Mouse (Mus musculus) CD4-positive helper T cell, adult 2 months (primary cell): ENCODE data around the gene Ucp3.
"Not testable (repeated sequence)": the region's sequence is repeated elsewhere in the genome, so short reads cannot be mapped to it uniquely, and the experiment has no call there.

Experiments used
- DNase-seq: peaks from one replicate; pipeline ENCODE4 v3.0.0-alpha.2; 2012; ENCODE audit warnings: low read depth, missing footprints, low spot score

Gene Ucp3

DNA sequence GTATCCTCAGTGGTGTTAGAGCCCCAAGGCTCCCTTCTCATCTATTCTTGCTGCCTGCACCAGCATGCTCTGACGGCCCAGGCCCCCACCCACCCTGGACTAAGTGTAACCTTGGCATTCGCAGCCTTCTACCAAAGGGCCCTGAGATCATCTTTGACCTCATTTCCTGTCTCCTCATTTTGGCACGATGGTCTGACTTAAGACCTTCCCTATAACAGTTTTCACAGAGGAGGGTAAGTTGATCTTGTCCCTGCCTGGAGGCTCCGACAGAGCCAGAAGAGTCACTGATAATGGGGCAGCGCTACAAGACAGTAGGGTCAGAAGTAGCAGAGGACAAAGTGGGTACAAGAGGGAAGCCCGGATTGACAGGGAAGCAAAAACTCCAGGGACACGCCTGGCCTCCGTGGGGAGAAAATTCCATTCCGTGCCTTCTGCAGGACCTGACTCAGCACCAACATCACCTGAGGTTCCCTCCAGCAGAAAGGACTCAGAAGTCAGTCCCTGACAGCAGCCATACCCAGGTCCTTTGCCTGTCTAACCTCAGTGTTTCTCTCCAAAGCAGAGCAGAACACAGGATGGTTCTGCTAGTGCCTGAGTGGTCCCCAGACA is 1.2 kb downstream of the Ucp3 start:
- DNase-seq, result no peak

DNA sequence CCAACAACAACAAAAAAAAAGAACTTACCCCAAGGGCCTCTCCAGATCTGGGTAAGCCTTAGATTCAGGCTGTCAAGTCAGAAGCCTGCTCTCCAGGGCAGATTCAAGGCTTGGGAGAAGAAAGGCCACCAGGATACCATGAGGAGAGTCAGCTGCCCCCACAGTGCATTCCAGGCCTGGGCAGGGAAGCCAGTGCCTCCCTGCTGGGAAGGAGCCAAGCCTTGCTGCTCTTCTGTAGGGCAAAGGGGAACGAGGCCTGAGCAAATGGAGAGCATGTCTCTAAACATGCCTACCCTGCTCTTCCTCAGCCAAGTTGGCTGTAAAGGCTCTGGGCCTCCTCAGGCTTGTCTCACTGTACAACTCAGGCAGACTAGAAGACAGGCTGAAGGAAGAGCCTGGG is 1.9 kb downstream of the Ucp3 start:
- DNase-seq, result no peak

GRCm38 (mm10) chr7:100479100-100479822 is 6.5 kb downstream of the Ucp3 start:
- DNase-seq, result no peak

DNA sequence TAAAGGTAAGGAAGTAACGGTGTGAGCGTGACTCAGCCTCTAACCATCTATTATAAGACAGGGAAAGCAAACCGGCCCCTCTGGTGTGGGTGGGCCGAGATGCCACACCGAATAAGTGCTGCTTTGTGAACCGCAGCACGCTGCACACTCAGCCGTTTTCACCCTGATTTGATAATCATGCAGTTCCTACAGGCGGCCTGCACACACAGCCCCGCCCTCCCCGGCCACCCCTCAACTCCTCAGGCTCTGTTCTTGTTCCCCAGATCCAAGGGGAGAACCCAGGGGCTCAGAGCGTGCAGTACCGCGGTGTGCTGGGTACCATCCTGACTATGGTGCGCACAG is 7.0 kb downstream of the Ucp3 start:
- DNase-seq, result no peak

- DNase-seq, result no peak
Measured at GRCm38 (mm10) chr7:100480175-100480574, 7.4 kb downstream of the Ucp3 start.

GRCm38 (mm10) chr7:100482046-100482445 is 9.3 kb downstream of the Ucp3 start:
- not testable (repeated sequence) for DNase-seq

GRCm38 (mm10) chr7:100484493-100484892 is 11.7 kb downstream of the Ucp3 start:
- no peak for DNase-seq

DNA sequence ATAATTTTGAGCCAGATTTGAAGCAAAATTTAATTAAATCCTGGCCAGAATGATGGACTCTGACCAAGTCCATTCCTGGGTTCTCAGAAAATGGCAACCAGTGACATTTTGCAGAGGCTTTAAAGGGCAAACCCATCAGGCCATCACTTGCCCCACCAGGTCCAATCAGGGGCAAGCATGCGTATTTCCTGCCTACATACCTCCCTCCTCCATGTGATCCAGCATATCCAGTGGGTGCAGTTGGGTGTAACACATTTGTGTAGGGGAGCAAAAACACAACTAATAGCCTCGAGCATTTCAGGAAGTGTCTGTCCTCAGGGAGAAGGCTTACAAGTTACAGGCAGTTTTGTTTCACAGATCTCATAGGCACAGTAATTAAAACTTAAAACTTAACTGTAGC is 14.5 kb downstream of the Ucp3 start:
- no peak for DNase-seq

DNA sequence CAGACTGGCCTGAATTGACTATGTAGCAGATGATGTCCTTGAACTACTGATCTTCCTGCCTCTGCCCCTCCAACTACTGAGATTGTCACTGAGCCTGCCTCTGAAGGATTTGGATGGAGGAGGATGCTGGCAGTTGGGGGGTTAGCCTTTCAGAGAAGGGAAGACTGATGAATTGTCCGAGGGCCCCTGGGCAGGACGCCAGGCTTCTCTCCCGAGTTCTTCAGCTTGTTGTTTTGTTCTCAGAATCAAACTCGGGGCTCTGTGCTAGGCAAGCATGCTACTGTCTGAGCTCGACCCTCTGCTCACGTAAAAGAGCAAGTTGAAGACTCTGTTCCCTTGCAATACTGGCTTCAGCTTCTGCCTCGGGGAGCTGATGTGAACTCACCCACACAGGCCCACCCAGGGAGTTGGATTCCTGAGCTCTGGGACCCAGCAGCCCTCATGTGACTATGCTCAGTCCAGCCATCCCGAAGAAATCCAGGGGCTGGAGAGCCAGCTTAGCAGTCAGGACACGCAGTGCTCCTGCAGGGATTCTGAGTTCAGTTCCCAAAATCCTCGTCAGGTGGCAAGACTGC is 15.8 kb downstream of the Ucp3 start:
- DNase-seq, result no peak

- DNase-seq, result peak; percentile 63
Measured at GRCm38 (mm10) chr7:100492391-100493116, 19.8 kb downstream of the Ucp3 start.

GRCm38 (mm10) chr7:100493117-100493483 is 20.3 kb downstream of the Ucp3 start, which contains the start of gene Ucp2:
Gene Ucp2, plus strand, starts transcription at chr7:100493337.
- DNase-seq, result peak; percentile 95

GRCm38 (mm10) chr7:100493484-100494414 is 21.0 kb downstream of the Ucp3 start:
- DNase-seq, result peak; percentile 83

- peak; percentile 74 for DNase-seq
Measured at GRCm38 (mm10) chr7:100494415-100494831, 21.6 kb downstream of the Ucp3 start.

- no peak for DNase-seq
Measured at GRCm38 (mm10) chr7:100495042-100495441, 22.3 kb downstream of the Ucp3 start.

- peak; percentile 96 for DNase-seq
Measured at GRCm38 (mm10) chr7:100495581-100496251, 22.9 kb downstream of the Ucp3 start.

DNA sequence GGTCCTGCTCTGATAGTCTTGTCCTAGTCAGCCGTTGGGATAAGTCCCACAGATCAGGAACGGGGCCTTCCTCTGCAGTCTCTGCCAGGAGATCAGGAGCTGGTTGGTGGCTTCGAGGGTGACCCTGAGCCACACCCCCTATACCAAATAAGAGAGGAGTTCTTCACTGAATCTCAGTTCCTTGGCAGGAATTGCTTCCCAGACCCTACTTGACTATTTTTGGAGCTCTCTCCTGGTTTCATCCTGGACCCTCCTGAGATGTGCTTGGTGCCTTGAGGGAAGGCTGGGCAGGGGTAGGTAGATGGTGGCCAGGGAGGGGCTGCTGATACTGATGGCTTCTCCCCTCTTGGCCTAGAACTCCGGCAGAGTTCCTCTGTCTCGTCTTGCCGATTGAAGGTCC is 23.6 kb downstream of the Ucp3 start:
- no peak for DNase-seq

DNA sequence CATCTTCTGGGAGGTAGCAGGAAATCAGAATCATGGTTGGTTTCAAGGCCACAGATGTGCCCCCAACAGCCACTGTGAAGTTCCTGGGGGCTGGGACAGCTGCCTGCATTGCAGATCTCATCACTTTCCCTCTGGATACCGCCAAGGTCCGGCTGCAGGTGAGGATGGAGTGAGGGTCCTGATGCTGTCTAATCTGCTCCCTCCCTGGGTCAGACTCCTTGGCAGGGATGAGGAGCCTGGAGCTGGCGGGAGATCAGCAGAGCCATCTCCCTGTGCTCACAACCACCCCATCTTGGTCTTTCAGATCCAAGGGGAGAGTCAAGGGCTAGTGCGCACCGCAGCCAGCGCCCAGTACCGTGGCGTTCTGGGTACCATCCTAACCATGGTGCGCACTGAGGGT is 24.0 kb downstream of the Ucp3 start:
- DNase-seq, result no peak

DNA sequence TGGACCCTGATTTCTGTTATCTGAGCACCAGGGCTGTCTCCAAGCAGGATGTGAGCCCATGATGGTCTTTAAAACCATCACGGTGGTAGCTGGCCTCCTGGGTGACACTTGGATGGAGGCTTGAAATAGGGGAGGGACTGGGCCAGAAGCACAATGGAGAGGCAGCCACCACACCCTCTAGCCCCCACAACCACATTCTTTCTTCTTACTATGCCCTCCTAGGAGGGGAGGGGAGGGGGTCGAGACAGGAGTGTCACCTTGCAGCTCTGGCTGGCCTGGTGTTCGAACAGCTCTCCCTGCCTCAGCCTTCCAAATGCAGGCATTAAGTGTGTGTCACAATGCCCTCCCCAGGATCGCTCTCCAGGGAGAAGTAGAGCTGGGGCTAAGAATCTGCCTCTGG is 24.6 kb downstream of the Ucp3 start:
- no peak for DNase-seq

DNA sequence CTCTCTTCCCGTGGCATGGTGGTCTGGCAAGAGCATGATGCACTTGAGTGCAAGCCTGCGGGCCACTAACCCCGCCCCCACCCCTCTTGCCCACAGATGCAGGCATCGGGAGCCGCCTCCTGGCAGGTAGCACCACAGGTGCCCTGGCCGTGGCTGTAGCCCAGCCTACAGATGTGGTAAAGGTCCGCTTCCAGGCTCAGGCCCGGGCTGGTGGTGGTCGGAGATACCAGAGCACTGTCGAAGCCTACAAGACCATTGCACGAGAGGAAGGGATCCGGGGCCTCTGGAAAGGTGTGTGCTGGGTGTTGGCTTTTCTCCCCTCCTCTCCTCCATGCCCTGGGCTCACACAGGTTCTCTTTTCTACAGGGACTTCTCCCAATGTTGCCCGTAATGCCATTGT is 25.2 kb downstream of the Ucp3 start:
- no peak for DNase-seq

DNA sequence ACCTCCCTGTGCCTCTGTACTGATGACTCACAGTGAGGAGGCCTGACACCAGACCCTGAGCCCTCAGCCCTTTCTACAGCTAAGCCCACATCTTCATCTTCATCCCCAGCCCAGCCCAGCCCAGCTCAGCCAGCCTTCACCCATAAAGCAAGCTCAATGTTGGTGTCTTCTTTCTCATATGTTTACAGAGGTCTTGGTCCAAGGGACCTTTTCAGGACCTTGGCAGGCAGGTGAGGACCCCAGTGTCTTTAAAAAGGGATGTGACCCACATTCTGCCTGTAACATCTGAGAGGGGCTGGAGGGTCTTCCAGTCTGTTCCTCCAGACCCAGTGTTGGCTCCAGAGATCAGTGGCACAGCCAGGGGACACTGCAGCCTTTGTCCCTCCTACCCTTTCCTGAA is 26.7 kb downstream of the Ucp3 start:
- no peak for DNase-seq
